In genomic region chr13:71964366-71964765, GRCm38 (mm10) we compare ENCODE assay signal across 8 mouse cellular contexts. TPM values are rescaled to one million over a fixed set of nuclear protein-coding genes. Genes with fewer than 3 reads are reported as not detected.
DNase-seq lines count a peak whose midpoint lies in the region; ATAC-seq lines count a peak whose summit lies in the region.
"Had no signal": no experiment of that assay in that cellular context is flagged by ENCODE, and none has a peak within 500 bp of the region (broad histone marks: within the 10 kb centered on the region; RNA-seq: fewer than 3 reads in every experiment).

No protein-coding gene starts in this region.

- no peak for ATAC-seq in embryonic facial prominence, embryonic 13.5 days (ENCODE audit: insufficient number of reproducible peaks, insufficient read depth, low FRiP score, low TSS enrichment, low read depth)
- ATAC-seq in kidney, embryonic 16.5 days (ENCODE audit: low FRiP score, low TSS enrichment): peak; percentile 32
- peak; percentile 19; the same call in 1 of the 2 replicates for ATAC-seq in midbrain, embryonic 13.5 days
- no peak for ATAC-seq in megakaryocyte, adult 5-6 weeks (ENCODE audit: poor library complexity, severe bottlenecking)

- DNase-seq in brain, adult 2 months (ENCODE audit: low read depth, low spot score): peak; percentile 20
- DNase-seq in left cerebral cortex, postnatal 36 days (ENCODE audit: low spot score in 2 of 2): no peak
- no peak for DNase-seq in frontal cortex, postnatal 36 days (ENCODE audit: low spot score in 2 of 2)

- H3K9me3 ChIP-seq in embryonic facial prominence, embryonic 13.5 days: no peaks in the 10 kb centered on the region
- no peaks in the 10 kb centered on the region for H3K9me3 ChIP-seq in kidney, embryonic 16.5 days (ENCODE audit: low read length)
- no peaks in the 10 kb centered on the region for H3K9me3 ChIP-seq in midbrain, embryonic 13.5 days

- H3K4me2 ChIP-seq in embryonic facial prominence, embryonic 13.5 days: peak overlapping the region; percentile 85; the same call in 1 of the 2 replicates
- H3K4me2 ChIP-seq in kidney, embryonic 16.5 days (replicated peaks; ENCODE audit: low read depth, low read length): peak overlapping the region; percentile 64
- peak overlapping the region; percentile 75 for H3K4me2 ChIP-seq in midbrain, embryonic 13.5 days (replicated peaks)

- no peak overlapping the region for H3K9ac ChIP-seq in embryonic facial prominence, embryonic 13.5 days
- H3K9ac ChIP-seq in kidney, embryonic 16.5 days (replicated peaks; ENCODE audit: low read length): no peak overlapping the region
- H3K9ac ChIP-seq in midbrain, embryonic 13.5 days (replicated peaks): no peak overlapping the region

- 1% methylated on average over 13 of the region's 13 CpGs for WGBS in embryonic facial prominence, embryonic 13.5 days
- WGBS in kidney, embryonic 16.5 days: 1% methylated on average over 13 of the region's 13 CpGs
- WGBS in midbrain, embryonic 13.5 days: 2% methylated on average over 13 of the region's 13 CpGs

- peaks cover 94% of the 10 kb centered on the region for H3K27me3 ChIP-seq in embryonic facial prominence, embryonic 13.5 days
- peaks cover 96% of the 10 kb centered on the region for H3K27me3 ChIP-seq in kidney, embryonic 16.5 days (ENCODE audit: insufficient read depth, low read length)
- peaks cover 69% of the 10 kb centered on the region for H3K27me3 ChIP-seq in midbrain, embryonic 13.5 days

- H3K27ac ChIP-seq in embryonic facial prominence, embryonic 13.5 days: no peak overlapping the region
- H3K27ac ChIP-seq in kidney, embryonic 16.5 days (ENCODE audit: low read length): no peak overlapping the region
- H3K27ac ChIP-seq in midbrain, embryonic 13.5 days: peak overlapping the region; percentile 94; the same call in 1 of the 2 replicates

- peak overlapping the region; percentile 54 for H3K4me3 ChIP-seq in embryonic facial prominence, embryonic 13.5 days
- H3K4me3 ChIP-seq in kidney, embryonic 16.5 days (ENCODE audit: low read length): 0 out of 2 replicates have a peak overlapping the region, but pooled peaks have one; percentile 50
- peak overlapping the region; percentile 82 for H3K4me3 ChIP-seq in midbrain, embryonic 13.5 days (replicated peaks)
- H3K4me3 ChIP-seq: megakaryocyte, embryonic 14.5 days had no signal

- intact Hi-C loops in left cerebral cortex, postnatal 36 days (cut with DNase I): loop anchor here (5.0 kb wide), 3 partner anchors 333 to 1298 kb away; partner anchors contain the start of gene Irx4

- H3K4me1 ChIP-seq in embryonic facial prominence, embryonic 13.5 days: peaks cover 39% of the 10 kb centered on the region
- H3K4me1 ChIP-seq in kidney, embryonic 16.5 days (ENCODE audit: insufficient read depth, low read length): peaks cover 12% of the 10 kb centered on the region
- peaks cover 56% of the 10 kb centered on the region for H3K4me1 ChIP-seq in midbrain, embryonic 13.5 days (replicated peaks)

- H3K36me3 ChIP-seq in embryonic facial prominence, embryonic 13.5 days: no peaks in the 10 kb centered on the region
- no peaks in the 10 kb centered on the region for H3K36me3 ChIP-seq in kidney, embryonic 16.5 days (ENCODE audit: insufficient read depth, low read length)
- H3K36me3 ChIP-seq in midbrain, embryonic 13.5 days: peaks cover 5% of the 10 kb centered on the region

RNA-seq across cellular contexts. Expression of gene Irx1, which starts 0.8 kb away (rescaled TPM):
- polyA plus RNA-seq in embryonic facial prominence, embryonic 13.5 days (2015; fragmentation: Nextera tagmentation; extraction: Ambion mirVana): 3.5 and 7.6 TPM in 2 replicates
- polyA plus RNA-seq in kidney, embryonic 16.5 days (2015; fragmentation: Nextera tagmentation; extraction: Ambion mirVana): 2.0 and 3.5 TPM in 2 replicates
- 7.6 and 13.7 TPM in 2 replicates for polyA plus RNA-seq in midbrain, embryonic 13.5 days (2015; fragmentation: Nextera tagmentation; extraction: Ambion mirVana)
- total RNA-seq in megakaryocyte, adult 5-6 weeks (2015): not detected in 2 replicates
- total RNA-seq in megakaryocyte, adult 5-6 weeks (2017): not detected in 2 replicates
- total RNA-seq in left cerebral cortex, postnatal 36 days (2021): under 1 TPM; 0.52 to 0.95 TPM

Comparison
In these comparisons a context has a peak if more than half of its experiments do, and no peak if none do; other contexts are left out.
1. ATAC-seq: peak in kidney, embryonic 16.5 days (single experiment) and midbrain, embryonic 13.5 days (single experiment); none in embryonic facial prominence, embryonic 13.5 days (single experiment) and megakaryocyte, adult 5-6 weeks (single experiment).
2. Peak in every context shown above with its lines, with median percentiles within 50 percentile points of each other: H3K4me2 ChIP-seq and H3K4me3 ChIP-seq.